Mouse (Mus musculus): Measurements from ENCODE around the gene Sat2.

- TF ChIP-seq CTCF (conservative IDR thresholded peaks at IDR 0.05; ENCODE audit: low read length) (no peak), NANOG (IDR thresholded peaks at IDR 0.05; ENCODE audit: borderline replicate concordance, low read length) (no peak), POU5F1 (IDR thresholded peaks at IDR 0.05; ENCODE audit: borderline replicate concordance, low read length) (no peak)
These were observed 582 bp downstream of the Sat2 start for GRCm38 (mm10) chr11:69622406-69622805.

Data from E14TG2a.4 (cell line).